Mouse (Mus musculus) cortical plate, adult 2 months (tissue): ENCODE measurements around the gene D930020B18Rik.

Source experiments
- CTCF ChIP-seq: fragments of 200-500 bp; IDR thresholded peaks from 2 replicates; pipeline ENCODE4 v1.5.1; 2011; ENCODE audit warnings: mild to moderate bottlenecking, control low read depth, low read length; ENCODE audit not compliant: insufficient read depth; ENCODE audit errors: extremely low read depth
- POLR2A ChIP-seq: fragments of 200-500 bp; IDR thresholded peaks from 2 replicates; pipeline ENCODE4 v1.6.1; 2011; ENCODE audit warnings: mild to moderate bottlenecking, low read length, control low read depth; ENCODE audit not compliant: insufficient read depth; ENCODE audit errors: extremely low read depth

- TF ChIP-seq CTCF (no peak), POLR2A (no peak)
Measured at GRCm38 (mm10) chr10:121611587-121611986, 29.8 kb upstream of the D930020B18Rik start.
